20 mouse cellular contexts compared by ENCODE assay signal in the genomic region with DNA sequence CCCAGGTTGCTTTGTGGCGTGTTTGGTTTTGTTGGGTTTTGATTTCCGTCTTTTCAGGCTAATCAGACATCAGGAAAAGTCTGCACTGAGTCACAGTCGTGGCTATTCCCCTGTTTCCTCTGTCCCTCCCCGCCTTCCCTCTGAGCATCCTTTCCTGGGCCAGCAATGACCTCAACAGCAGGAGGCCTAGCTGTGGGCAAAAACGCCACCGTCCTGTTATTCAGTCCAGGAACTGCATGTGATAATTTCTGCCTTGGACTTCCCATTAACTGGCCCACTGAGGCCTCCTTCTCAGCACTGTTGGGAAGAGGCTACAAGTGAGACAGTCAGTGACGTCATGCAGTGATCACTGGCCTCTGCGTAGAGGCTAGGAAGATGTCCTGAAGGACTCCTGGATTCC.
DNase-seq lines count a peak whose midpoint lies in the region; ATAC-seq lines count a peak whose summit lies in the region.
"Had no signal": no experiment of that assay in that cellular context is flagged by ENCODE, and none has a peak within 500 bp of the region (broad histone marks: within the 10 kb centered on the region; RNA-seq: fewer than 3 reads in every experiment).

No protein-coding gene starts in this region.

- no peaks in the 10 kb centered on the region for H3K9me3 ChIP-seq in heart, embryonic 10.5 days
- no peaks in the 10 kb centered on the region for H3K9me3 ChIP-seq in heart, embryonic 14.5 days (ENCODE audit: control insufficient read depth, low read length)
- H3K9me3 ChIP-seq in kidney, embryonic 14.5 days (ENCODE audit: control insufficient read depth, low read length): no peaks in the 10 kb centered on the region
- H3K9me3 ChIP-seq: forebrain, embryonic 15.5 days; limb, embryonic 10.5 days; liver, embryonic 15.5 days; midbrain, embryonic 10.5 days; neural tube, embryonic 13.5 days had no signal

- ATAC-seq in erythroid progenitor cell, adult 5-6 weeks (replicated peaks; ENCODE audit: low FRiP score, poor library complexity, severe bottlenecking): peak; percentile 17; the same call in 1 of the 2 replicates
- ATAC-seq in heart, embryonic 14.5 days (ENCODE audit: insufficient number of reproducible peaks, insufficient read depth, low FRiP score, low read depth): peak; percentile 33
- no peak for ATAC-seq in kidney, embryonic 14.5 days (ENCODE audit: low FRiP score, low TSS enrichment)
- ATAC-seq: forebrain, embryonic 15.5 days; hindbrain, postnatal 0 days had no signal

- no peak overlapping the region for H3K4me2 ChIP-seq in heart, embryonic 14.5 days (ENCODE audit: low read length)
- no peak overlapping the region for H3K4me2 ChIP-seq in kidney, embryonic 14.5 days (replicated peaks; ENCODE audit: low read depth, low read length)
- H3K4me2 ChIP-seq: forebrain, embryonic 15.5 days; liver, embryonic 15.5 days; neural tube, embryonic 13.5 days had no signal

- WGBS in heart, embryonic 10.5 days: 62% methylated on average over 8 of the region's 8 CpGs
- 66% methylated on average over 8 of the region's 8 CpGs for WGBS in heart, embryonic 14.5 days
- 84% methylated on average over 8 of the region's 8 CpGs for WGBS in kidney, embryonic 14.5 days

- peak; percentile 96 for DNase-seq in heart, adult 11 months
- DNase-seq in heart, embryonic 10.5 days (ENCODE audit: low spot score): no peak
- peak; percentile 50 for DNase-seq in lung, postnatal 10 days
- DNase-seq in frontal cortex, adult 2 months (ENCODE audit: extremely low spot score in 1 of 2, low spot score in 1 of 2): no peak
- no peak for DNase-seq in cerebellum, postnatal 4 days (ENCODE audit: low spot score in 2 of 2)
- DNase-seq: cerebellum, adult 18-20 months; embryo, embryonic 11 days; kidney, adult 2 months; layer of hippocampus, postnatal 36 days; right cerebral cortex, postnatal 4 days had no signal

- no peaks in the 10 kb centered on the region for H3K36me3 ChIP-seq in heart, embryonic 10.5 days
- H3K36me3 ChIP-seq in heart, embryonic 14.5 days (ENCODE audit: control insufficient read depth, insufficient read depth, low read length): no peaks in the 10 kb centered on the region
- H3K36me3 ChIP-seq in kidney, embryonic 14.5 days (ENCODE audit: control insufficient read depth, insufficient read depth, low read length): no peaks in the 10 kb centered on the region
- H3K36me3 ChIP-seq: forebrain, embryonic 15.5 days; limb, embryonic 10.5 days; liver, embryonic 15.5 days; midbrain, embryonic 10.5 days; neural tube, embryonic 13.5 days had no signal

- H3K4me1 ChIP-seq in heart, embryonic 10.5 days: peaks cover 21% of the 10 kb centered on the region
- peaks cover 8% of the 10 kb centered on the region in 2 experiments; a peak in 2 of 4 replicates for H3K4me1 ChIP-seq in heart, embryonic 14.5 days (ENCODE audit: control insufficient read depth in 2 of 2, insufficient read depth in 2 of 2, low read length in 2 of 2)
- H3K4me1 ChIP-seq in kidney, embryonic 14.5 days (ENCODE audit: control insufficient read depth, insufficient read depth, low read length): 0 out of 2 replicates have a peak, but pooled peaks cover 8% of the 10 kb centered on the region

- H3K4me3 ChIP-seq in heart, embryonic 10.5 days: no peak overlapping the region
- H3K4me3 ChIP-seq in heart, embryonic 14.5 days (ENCODE audit: control insufficient read depth in 1 of 2, insufficient read depth in 1 of 2, low read depth in 1 of 2, low read length in 2 of 2): no peak overlapping the region
- no peak overlapping the region for H3K4me3 ChIP-seq in kidney, embryonic 14.5 days (ENCODE audit: low read length)
- H3K4me3 ChIP-seq: forebrain, embryonic 15.5 days; heart, adult 2 months; limb, embryonic 10.5 days; liver, embryonic 15.5 days; midbrain, embryonic 10.5 days; neural tube, embryonic 13.5 days had no signal

- H3K27ac ChIP-seq in heart, embryonic 10.5 days: no peak overlapping the region; the same call in 1 of the 2 replicates
- peak overlapping the region; percentile 3 to 65 for H3K27ac ChIP-seq in heart, embryonic 14.5 days (replicated peaks in 1 of 2; ENCODE audit: control insufficient read depth in 1 of 2, insufficient read depth in 1 of 2, low read depth in 2 of 2, low read length in 2 of 2)
- H3K27ac ChIP-seq in kidney, embryonic 14.5 days (ENCODE audit: low read depth, low read length): no peak overlapping the region
- H3K27ac ChIP-seq: forebrain, embryonic 15.5 days; heart, adult 2 months; hindbrain, postnatal 0 days; limb, embryonic 10.5 days; liver, embryonic 15.5 days; midbrain, embryonic 10.5 days; neural tube, embryonic 13.5 days had no signal

- no peaks in the 10 kb centered on the region for H3K27me3 ChIP-seq in heart, embryonic 10.5 days (ENCODE audit: insufficient read depth, poor library complexity, severe bottlenecking)
- no peaks in the 10 kb centered on the region for H3K27me3 ChIP-seq in heart, embryonic 14.5 days (ENCODE audit: control insufficient read depth, insufficient read depth, low read length)
- H3K27me3 ChIP-seq in kidney, embryonic 14.5 days (ENCODE audit: control insufficient read depth, insufficient read depth, low read length): no peaks in the 10 kb centered on the region
- H3K27me3 ChIP-seq: forebrain, embryonic 15.5 days; liver, embryonic 15.5 days; neural tube, embryonic 13.5 days had no signal

- H3K9ac ChIP-seq in heart, embryonic 14.5 days (ENCODE audit: low read length): no peak overlapping the region
- no peak overlapping the region for H3K9ac ChIP-seq in kidney, embryonic 14.5 days (ENCODE audit: low read depth, low read length)
- H3K9ac ChIP-seq: forebrain, embryonic 15.5 days; liver, embryonic 15.5 days; neural tube, embryonic 13.5 days had no signal

Comparison
In these comparisons a context has a peak if more than half of its experiments do, and no peak if none do; other contexts are left out.
1. DNase-seq: peak in heart, adult 11 months (single experiment) and lung, postnatal 10 days (single experiment); none in heart, embryonic 10.5 days (single experiment), frontal cortex, adult 2 months (0 of 2) and cerebellum, postnatal 4 days (0 of 2).
2. H3K27ac ChIP-seq: peak in heart, embryonic 14.5 days (2 of 2); none in heart, embryonic 10.5 days (single experiment) and kidney, embryonic 14.5 days (single experiment).